Mouse (Mus musculus) cerebellum, adult 9-10 months (tissue): ENCODE measurements at regions not wholly inside any gene's neighbourhood (a gene's known extent, or its start where the extent isn't known, plus 50 kb on each side); places are given as distances from the start of the nearest gene placed in this dataset.
A peak's percentile ranks its signal among the peaks of the same experiment; 100 is the strongest.

Experiments
- DNase-seq: peaks from one replicate; pipeline ENCODE4 v3.0.0; 2022

DNA sequence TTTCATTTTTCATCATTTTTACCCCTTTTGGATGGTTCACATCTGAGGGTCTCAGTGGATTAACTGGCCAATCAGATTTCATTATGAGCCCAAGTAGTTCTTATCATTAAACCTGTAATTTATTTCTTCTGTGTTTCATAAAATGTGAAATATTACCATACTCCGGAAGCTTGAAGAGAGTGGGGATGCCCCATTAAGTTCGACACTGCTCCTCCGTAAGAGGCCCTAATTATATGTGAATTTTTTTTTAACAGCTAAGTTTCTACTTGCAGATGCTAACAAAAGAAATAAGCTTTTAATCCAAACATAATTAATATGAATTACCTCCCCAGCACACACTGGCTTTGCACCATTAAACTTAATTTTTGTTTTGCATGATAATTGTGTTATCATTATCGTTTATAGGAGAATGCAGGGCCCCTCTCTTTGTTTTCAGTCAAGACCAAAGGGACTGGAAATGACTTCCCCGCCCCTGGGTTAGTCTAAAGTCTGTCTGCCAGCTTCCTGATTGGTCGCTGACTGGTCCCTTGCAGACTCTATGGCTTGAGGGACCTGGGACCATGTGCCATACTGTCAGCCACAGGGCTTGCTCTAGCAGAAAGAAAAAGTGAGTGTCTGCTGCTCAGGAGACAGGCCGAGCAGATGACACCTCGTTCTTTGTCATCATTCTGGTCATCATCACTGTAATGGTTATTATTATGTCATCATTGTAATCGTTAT is 270.9 kb upstream of the Zfp703 start:
- DNase-seq: no peak

DNA sequence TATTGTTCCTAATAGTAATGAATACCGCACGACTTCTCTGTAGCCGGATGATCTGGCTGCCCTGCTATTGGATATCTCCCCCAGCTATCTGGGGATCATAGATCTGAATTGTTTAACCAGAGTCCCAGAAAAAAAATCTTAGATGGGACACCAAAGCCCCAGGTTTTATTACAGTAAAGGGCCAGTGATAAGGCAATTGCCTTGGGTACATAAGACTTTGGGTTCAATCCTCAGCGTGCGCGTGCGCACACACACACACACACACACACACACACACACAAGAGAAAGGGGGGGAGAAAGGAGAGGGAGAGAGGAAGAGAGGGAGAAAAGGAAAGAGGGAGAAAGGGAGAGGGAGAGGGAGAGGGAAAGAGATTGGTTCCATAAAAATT is 270.4 kb upstream of the Zfp703 start:
- no peak for DNase-seq

DNA sequence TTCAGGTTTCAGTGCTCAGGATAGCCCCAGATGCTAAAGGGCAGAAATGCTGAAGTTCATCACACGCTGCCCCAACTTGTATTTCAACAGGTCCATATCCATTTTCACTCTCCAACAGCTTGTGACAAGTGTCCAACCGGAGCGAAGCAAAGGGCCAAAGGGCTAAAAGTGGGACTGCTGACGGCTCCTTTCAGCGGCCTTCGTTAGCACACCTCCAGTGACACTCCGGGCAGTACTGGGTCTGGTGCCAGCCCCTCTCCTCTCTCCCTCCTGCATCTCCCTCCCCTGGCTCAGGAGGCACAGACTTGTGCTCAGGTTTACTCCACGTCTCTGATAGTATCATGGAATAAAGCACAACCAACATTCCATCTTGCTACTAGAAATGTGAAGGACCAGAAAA is 263.3 kb upstream of the Zfp703 start:
- no peak for DNase-seq

DNA sequence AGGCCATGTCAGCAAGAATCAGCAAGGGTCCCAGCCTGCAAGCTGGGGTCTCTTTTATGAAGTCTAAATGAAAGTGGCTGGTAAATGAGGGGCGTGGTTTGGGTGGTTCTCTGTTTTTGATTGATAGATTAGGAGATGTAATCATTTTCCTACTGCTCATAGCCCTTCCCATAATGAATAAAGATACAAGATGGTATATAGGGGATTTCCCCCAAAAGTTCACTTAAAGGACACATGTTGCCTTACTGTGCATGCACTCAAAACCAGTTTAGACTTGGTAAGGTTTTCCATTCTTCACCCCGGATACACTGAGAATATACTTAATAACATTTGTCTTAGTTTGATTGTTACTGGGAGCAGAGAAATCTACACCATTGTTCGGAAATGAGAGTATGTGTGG is 262.4 kb upstream of the Zfp703 start:
- no peak for DNase-seq

DNA sequence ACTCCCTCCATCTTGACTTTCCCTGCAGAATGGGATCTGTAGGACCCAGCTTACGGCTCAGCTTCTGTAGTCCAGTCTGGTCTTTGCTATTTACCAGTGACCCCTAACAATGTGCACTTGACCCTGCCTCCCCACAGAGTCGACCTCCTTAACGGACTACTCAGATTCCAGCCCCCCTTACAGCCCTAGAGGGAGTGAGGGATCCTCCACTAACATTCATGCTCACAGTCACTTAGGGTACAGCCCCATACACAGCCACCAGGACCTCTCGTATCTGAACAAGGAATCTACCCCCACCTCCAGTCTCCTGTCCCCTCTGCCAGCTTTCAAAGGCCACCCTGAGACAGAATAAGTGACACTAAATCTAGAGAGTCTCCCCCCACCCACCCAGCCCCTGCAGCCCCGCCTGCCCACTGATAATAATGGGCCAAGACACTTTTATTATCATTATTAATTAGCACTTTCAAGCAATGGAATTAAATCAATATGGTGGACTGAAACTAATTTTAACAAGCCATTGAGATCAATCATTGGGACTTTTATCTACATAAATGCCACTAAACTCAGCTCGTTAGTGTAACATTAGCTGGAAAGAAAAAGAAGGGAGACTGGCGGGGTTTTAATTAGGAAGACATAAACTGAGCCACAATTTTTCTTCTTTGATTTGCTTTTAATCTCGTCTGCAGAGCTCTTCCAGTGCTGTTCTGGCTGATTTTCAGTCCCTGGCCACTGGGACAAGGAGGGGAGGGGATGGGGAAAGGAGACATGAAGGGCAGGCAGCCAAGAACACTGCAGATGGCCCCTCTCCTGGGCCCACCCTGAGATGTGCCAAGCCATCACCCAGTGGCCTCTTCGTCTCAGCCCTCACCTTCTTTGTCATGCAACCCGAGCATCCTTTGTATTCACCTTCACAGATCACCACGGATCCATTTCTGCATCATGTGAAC is 258.4 kb upstream of the Zfp703 start:
- DNase-seq: no peak

DNA sequence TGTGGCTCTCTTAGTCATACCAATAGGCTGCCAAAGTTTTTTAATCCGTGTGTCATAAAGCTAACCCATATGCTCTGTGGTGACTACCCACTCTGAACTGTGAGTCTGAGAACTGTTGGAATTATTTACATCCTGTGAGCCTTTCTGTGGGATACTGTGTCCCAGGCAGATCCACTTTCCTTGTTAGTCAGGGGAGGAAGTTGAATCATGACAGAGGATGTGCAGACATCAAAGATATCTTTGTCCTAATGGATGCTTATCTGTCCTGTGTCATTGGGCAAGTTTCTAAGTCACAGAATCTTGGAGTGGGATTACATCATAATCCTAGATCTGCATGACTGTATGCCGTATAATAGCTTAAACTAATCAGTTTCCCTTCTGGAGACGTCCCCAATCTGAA is 254.4 kb upstream of the Zfp703 start:
- DNase-seq: peak; percentile 85

DNA sequence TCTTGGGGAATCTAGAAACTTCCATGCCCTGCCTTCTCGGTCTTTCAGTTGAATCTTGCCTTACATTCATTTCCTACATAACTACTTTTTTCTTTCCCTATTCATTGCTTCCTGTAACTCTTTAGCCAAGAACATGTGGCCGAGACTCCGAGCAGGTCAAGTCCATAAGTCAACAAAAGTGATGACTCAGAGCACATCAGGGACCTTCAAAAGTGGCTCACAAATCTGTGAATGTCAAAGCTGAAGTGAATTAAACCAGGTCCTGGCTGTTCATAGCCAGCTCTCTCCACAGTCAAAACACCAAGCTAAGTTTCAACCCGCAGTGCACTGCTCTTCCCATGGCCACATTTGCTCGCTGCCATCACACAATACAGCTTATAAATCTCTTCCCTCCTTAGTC is 252.5 kb upstream of the Zfp703 start:
- DNase-seq: no peak

DNA sequence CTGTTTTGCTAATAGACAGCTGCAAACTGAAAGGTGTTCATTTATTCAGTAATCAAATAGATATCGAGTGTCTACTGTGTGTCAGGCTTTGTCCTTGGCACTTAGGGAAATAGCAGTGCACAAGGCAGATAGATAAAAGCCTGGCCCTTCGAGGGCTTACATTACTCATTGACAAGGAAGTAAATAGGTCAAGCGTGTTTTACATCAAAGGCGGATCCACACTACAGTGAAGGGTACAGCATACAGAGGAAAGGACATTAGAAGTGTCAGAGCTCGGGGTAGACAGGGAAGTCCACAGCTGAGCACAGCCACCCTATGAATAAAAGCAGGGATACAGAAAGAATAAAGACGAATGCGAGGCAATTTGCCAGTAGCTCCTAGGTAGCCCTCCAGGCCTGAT is 251.6 kb upstream of the Zfp703 start:
- no peak for DNase-seq

DNA sequence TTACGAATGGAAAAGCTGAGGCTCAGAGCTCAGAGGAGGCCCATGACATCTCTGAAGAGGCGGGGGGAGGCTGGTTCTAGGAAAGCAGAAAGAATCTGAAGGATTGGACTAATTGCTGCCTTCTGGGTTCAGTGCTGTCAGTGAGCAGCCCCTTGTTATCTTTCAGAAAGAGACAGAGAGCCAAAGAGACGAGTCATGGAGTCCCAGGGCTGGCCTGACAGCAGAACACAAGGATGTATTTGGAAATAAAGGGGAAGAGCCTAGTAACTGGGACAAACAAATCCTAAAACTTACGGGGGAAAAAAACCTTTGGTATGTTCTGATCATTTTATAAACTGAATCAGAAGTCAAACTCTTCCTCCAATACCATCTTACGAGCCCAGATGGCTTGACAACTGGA is 247.8 kb upstream of the Zfp703 start:
- no peak for DNase-seq

DNA sequence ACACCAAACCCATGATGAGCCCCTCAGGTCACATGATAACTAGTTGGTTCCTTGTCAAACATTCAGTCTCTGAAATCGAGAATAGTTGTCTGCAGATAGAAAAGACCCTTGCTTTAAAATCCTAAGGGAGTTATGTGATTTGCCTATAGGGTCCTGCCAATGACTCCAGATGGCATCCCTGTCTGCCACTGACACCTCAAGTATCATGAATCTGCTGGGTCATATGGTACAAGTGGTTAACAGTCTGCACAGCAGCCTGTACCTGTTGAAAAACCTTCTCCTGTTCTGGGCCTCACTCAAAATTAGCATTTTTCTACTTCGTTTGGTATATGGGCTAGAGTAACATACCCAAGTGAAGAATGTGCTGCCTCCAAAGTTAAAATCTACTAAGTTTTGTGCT is 246.0 kb upstream of the Zfp703 start:
- no peak for DNase-seq

DNA sequence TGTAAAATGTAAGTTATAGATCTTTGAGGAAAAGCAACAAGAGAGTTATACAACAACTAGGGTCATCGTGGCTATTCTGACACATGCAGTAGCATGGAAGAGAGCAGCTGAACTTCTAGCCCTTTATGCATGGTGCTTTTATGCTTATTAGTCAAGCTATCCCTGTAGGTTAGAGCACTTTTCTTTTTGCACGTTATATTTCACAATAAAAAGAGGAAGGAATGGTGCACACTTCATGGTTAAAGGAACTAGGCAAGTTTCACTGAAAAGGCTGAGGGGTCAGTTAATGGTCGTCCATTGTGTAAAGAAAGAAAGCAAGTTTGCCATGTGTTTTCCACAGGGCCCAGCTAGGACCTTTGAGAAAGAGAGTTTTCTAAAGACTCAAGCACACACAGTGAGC is 232.7 kb upstream of the Zfp703 start:
- no peak for DNase-seq

DNA sequence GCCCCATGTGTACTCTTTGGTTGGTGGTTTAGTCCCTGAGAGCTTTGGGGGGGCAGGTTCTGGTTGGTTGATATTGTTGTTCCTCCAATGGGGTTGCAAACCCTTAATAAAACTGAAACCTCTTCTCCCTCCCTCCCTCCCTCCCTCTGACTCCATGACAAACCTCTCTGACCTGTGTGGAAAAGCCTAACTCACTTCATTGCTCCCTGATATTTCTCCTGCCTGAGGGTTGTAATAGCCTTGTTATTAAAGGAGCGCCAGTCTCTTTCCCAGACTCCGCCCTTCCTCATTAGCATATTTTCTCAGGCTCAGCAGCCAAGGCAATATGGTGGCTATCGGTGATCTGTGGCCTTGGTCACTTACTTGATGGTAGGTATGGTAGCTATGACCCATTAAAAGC is 230.3 kb upstream of the Zfp703 start:
- DNase-seq: no peak

DNA sequence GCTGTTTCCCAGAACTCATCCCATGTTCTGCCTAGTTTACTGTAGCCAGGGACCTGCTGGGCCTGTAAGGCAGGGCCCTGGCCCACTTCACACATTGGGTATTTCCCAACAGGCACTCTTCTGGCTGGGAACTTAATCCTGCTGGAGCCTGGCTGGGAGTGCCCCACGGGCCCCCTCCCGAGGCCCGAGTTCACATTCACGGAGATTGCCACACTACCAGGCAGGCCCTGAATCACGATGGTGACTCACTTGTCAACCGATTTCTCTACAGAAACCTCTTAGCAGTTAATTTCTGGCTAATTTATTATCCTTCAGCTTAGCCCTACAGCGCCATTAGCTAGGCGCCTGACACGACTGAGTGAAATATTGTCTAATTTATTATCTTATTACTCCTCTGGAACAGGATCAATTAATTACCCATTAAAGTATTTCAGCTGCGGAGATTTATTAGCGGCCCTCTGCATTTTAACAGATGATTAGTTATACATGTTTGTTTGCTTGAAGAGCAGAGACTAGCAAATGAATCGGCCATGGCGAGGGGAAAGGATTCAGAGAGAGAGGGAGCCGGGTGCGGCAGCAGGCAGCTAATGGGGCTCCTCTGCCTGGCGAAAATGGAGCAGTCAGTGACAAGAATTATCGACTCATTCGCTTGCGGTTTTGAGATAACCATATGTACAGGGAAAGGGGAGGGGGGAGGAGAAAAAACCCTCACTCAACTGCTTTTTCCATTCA is 229.7 kb upstream of the Zfp703 start:
- no peak for DNase-seq

DNA sequence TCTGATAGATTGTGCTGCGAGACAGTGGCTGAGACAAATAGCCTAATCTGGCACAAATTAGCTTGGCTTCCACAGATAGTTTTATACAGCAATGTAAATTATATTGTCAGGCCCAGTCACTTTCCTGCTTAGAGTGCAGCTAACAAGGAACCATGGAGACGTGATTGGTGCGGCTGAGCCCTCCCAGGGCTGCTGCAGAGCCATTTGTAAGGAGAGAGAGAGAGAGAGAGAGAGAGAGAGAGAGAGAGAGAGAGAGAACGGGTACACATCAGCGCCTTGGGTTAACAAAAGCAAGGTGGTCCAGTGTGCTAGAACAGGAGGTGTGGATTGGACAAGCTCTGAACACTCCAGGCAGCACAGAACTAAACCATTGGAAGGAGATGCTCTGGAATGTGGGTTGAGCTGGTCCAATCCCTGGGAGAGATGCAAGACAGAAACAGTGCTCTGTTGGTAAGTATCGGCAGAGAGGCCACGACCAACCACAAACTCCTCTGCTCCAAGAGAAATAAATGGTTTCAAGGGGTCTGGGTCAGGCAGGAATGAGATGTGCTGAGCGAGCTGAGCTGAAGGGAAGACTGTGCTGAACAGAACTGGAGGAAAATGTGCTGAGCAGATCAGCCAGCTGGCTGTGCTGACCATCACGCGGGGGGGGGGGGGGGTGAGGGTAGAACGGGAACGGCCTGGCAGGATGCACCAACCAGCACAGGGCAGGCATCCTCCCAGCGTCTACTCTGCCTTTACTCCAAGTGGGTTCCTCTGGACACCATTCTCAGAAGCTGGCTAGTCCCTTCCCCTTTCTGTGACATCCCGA is 228.8 kb upstream of the Zfp703 start:
- no peak for DNase-seq

DNA sequence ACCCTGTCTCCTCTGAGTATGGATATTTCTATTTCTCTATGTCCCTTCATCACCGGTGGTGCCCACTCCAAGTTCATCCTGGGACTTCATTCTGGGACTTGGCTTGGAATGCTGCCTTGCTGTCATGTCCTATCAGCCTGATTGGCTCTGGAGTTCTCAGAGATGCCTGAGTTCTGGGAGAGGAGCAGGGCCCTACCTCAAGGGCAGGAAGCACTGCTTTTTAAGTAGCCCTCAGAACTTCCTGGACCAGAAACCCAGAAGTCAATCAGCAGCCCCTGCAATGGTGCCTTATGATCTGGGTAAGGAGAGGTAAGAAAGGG is 228.2 kb upstream of the Zfp703 start:
- peak; percentile 83 for DNase-seq

DNA sequence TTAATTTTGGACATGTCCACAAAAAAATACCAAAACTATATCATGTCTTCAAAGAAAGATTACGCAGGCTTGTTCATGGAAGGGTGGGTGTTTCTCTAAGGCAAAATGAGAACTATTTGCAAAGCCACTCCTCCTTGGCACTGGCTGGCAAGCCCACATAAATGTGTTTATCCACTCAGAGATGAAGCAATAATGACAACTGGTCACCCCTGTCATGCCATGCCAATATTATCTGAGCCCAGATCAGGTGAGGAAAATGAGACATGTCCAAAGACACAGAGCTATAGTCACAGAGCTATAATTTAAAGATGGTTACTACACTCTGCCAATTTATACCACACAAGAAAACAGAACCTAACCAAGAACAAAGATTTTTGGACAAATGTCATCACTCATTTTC is 227.0 kb upstream of the Zfp703 start:
- no peak for DNase-seq

DNA sequence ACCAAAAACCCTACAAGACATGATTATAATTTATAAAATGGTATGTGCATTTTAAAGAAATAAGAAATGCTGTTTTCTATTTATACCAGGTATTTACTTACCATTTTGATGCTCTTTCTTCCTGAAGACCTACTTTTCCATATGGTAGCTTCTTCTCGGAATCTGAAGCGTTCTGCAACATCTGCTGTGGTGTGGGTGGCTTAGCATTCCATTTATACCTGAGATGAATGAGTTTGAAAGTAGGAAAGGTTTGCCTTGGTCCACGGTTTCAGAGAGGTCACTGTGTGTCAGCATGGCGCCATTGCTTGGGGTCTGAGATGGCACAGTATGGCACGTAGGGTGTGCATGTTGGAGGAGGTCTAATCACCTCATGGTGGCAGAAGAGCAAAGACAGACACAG is 225.5 kb upstream of the Zfp703 start:
- no peak for DNase-seq

DNA sequence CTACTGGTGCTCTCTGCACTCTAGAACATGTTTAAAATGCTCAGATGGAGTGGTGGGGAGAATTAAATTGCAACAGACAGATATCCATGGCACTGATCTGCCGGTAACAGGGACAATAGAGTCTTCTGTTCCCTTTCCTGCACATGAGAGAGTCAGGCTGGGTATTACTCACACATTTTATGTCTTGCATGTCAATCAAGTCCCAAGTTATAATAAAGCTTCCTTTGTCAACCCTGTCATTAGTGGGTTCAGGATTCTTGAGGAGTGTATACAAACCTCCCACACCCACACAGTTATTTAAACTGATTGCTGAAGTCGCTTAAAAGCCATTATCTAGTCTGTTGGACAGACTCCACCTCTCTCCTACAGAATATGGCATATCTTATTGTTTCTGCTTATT is 220.7 kb upstream of the Zfp703 start:
- DNase-seq: no peak

DNA sequence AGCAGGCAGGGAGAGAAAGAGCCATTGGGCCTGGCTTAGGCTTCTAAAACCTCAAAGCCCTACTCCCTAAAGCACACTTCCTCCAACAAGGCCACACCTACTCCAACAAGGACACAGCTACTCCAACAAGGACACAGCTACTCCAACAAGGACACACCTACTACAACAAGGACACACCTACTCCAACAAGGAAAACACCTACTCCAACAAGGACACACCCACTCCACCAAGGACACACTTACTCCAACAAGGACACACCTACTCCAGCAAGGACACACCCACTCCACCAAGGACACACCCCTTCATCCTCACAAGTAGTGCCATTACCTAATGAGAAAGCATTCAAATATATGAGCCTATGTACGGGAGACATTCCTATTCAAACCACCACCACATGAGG is 216.4 kb upstream of the Zfp703 start:
- DNase-seq: no peak

DNA sequence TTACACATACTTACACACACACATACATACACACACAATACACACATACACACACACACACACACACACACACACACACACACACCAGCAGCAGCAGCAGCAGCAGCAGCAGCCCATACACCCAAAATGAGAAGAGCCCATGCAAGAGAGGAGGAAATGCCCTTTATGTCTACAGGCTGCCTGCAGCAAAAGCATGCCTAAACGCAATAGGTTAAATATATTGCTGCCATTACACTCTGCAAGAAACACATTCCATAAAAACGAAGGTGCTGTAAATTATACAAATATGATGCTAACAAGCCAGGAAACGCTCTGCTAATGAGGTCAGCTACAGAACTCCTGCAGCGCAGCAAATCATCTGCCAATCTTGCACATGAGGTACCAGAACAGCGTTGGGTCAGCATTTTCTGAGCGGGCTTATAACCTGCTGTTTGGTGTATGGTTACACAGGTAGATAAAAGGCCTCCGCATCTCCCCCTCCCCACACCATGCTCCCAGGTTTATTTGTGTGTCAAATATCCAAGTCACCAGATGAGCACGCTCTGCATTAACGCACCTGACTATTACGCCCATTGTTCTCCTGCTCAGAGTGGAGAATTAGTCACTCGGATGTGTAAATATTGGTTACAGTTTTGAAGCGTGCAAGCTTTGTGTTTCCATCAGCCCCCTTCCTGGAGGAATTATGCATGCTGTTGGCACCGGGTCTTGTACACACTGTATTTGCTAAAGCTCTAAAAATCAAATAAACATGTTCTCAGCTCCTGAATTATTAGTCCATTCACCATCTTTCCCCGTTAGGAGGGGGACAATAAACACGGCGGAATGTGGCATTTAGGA is 214.0 kb upstream of the Zfp703 start:
- DNase-seq: peak; percentile 86

DNA sequence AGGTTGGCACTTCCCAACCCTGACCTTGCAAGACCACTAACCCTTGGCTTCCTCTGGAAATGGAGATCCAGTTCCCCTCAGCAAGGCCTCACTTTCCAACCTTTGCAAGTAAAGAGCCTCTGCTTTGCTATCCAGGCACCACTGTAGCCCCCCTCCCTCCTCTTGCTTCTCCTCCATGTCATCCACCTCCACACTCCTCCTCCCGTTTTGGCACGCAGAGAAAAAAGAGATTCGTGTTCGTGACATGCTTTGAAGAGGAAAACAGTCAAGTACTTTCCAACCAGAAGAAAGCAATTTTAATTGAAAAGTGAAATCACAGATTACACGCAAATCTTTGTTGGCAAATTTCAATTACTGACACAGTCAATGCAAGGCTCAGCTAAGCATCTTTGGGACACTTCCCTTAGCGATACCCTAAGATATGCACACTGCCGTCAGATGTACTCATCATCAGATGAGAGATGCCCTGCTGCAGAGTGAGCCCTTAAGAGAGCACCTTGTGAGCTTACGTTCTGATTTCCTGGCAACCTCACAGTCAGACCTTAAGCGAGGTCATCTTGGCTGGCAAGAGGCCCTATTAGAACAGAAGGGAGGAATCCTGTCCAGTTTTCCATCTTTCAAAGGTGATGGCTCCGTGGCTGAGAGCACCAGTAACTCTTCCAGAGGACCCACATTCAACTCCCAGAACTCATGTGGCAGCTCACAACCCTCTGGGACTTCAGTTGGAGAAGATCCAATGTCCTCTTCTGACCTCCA is 208.5 kb upstream of the Zfp703 start:
- DNase-seq: peak; percentile 88
